Mouse (Mus musculus) cerebellum, postnatal 14 days (tissue): ENCODE data around the gene Cd44.

Experiments
- DNase-seq, 2 experiments: peaks; one replicate each; pipeline ENCODE4 v3.0.0; 2021; ENCODE audit warnings: mixed read lengths in 2 of 2

Gene Cd44

GRCm38 (mm10) chr2:102812756-102813155 is 88.7 kb downstream of the Cd44 start:
- no peak for DNase-seq

DNA sequence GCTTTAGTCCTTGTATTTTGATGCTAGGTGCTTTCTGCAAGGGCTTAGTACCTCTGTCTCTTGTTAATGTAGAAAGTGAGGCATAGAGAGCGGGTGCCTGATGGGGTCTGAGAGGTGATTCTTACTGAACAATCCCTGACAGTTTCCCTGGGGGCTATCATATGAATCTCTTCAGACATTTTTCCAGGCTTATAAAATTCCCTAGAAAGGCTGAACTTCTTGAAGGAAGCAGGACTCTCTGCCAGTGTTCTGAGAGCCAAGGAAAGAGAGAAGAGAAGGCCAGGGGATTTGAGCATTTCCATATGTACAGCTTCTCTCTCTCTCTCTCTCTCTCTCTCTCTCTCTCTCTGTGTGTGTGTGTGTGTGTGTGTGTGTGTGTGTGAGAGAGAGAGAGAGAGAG is 92.0 kb downstream of the Cd44 start:
- DNase-seq: no peak

DNA sequence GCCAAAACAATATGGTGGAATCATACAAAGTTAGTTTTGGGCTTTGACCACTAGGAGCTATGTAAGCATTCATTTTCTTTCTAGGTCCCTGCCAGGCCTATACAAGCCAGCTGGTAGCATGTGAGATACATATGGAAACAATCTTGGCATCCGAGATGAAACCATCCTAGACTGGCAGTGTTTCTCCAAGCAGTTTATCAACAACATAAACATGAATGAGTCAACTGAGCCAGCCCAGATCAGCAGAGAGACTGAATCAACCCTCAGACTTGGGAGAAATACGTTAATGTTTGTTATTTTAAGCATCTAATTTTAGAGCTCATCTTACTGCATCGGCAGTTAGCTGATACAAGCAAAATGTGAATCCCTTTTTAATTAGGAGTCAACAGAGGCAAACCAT is 93.8 kb downstream of the Cd44 start:
- no peak for DNase-seq

- no peak for DNase-seq
These were observed 95.5 kb downstream of the Cd44 start for GRCm38 (mm10) chr2:102805761-102806496.

DNA sequence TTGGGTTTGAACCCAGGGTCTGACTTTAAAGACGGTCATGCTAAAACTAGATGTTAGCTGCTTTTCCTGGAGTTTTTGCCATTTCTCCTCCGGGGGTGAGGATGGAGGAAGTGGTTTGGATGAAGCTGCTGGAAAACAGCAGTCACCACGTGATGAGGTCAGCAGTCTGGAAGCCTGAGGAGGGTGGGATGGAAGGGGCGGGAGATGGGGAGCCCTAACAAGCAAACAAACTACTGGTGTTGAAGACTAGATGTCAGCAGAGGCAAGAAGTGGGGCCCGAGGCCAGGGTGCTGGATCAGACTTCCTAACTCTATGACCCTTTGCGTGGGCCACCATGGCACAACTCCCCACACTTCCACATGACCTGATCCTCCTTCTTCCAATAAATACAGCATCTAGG is 96.2 kb downstream of the Cd44 start:
- no peak for DNase-seq

DNA sequence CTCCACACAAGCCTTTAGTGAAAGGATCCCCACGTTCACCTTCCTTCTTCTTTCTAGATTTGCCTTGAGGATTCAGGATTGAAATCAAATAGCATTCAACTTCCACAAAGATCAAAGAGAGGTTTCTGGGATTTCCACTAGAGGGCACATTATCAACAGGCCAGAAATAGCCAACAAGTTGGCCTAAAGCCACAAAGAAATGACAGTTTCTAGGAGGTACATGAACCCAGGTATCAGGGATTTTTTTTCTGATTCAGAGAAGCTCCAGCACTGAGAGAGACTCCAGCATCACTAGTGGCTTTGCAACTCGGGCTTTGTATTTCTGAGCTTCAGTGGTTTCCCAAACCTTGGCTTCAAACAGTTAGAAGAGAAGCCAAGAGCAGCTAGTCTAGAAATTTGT is 97.4 kb downstream of the Cd44 start:
- DNase-seq: peak; percentile 27 to 65

DNA sequence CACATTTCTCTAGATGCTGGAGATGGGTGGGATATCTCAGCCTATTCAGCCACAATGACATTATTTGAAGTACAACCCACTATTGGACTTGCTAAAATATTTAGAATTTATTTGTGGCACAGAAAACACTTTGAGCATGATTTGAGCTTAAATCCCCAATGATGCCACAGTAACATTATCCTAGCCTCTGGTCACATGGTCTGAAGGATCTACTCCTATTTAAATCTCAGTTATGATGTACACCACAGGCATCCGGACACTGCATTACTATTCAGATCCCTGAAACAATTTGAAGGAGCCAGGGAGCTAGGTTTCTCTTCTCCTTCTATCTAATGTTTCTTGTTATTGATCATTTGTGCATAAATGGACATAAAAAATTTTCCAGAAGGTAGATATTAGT is 99.6 kb downstream of the Cd44 start:
- DNase-seq: no peak

DNA sequence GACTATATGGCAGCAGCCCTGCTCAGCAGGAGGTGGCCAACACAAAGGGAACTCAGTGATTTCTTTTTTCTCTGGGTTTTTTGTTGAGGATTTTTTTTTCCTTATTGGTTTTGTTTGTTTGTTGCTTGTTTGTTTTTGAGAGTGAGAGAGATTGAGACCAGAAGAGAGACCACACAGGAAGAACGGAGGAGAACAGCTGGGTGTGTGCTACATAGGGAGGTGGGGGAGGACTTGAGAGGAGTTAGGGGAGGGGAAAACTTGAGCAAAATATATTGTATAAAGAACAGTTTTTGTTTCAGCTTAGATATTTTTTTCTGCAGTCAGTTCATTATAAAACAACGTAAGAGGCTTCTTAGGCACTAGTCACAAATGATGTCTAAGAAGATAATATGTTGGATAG is 103.3 kb downstream of the Cd44 start:
- DNase-seq: no peak

DNA sequence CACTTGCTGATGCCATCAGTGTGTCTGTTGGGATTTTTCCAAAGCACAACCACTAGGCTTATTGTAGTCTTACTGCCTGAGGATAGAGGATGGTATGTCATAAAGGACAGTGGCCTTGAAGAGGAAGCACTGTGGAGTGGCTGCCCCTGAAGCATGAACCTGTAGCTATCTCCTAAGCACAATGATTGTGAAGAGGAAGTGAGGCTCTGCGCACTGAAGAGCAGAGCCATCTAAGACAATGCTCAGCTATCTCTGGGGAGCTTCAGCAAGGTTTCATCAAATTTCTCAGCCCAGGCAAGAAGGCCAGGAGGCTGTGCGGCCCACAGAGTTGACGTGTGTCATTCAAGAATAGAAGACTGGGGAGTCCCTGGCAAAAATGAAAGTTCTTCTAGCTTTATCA is 106.4 kb downstream of the Cd44 start:
- DNase-seq: no peak

DNA sequence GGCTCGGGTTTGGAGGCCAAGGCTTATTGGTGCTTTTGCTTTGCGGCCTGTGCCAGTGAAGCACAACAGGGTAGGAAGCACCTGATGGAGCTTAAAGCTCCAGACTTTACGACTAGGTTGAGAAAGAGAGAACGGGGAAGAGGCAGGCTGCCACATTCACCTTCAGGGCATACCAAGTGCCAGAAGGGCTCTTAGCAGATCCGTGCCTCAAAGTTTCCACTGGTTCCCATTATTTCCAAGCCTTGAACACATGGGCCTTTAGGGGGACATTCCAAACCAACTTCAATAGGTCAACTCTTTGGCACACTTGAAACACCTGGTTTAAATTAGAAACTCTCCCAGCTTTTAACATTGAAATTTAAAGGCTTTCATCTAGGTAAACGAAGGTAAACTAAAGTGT is 108.7 kb downstream of the Cd44 start:
- DNase-seq: no peak

GRCm38 (mm10) chr2:102791641-102792040 is 109.8 kb downstream of the Cd44 start:
- no peak for DNase-seq

DNA sequence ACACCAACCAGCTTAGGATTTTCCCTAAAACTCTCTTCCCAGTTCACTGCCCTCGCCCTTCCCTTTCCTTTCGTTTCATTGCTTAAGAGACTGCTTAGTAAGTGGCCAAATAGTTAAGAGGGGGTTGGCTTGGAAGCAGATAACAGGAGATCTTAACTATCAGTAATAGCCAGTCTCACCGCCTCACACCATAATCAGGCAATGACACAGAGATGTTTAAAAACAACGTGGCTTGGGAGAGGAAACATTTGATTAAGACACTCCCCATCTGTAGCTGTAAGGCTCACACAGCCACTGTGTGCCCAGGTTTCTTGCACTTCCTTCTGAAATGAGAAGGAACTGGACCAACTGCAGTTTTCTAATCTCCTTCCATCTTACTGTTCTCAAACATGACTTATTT is 115.8 kb downstream of the Cd44 start:
- no peak for DNase-seq

DNA sequence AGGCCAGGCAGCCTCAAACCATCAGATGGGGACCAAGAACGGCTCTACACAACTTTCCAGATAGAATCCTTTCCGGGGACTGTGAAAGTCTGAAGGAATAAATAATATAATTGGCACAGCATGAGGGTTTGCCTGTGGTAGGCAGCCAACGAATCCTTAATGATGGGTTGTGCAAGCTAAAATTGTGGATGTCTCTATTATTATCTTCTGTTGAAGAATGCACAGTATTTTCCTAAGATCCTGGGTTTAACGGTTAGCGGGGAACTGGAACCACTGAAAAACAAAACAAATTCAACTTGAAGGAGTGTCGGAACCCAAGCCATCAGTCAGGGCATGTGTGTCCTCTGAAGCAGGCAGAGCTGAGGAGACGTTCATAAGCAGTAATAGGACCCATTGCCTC is 118.7 kb downstream of the Cd44 start:
- DNase-seq: no peak

DNA sequence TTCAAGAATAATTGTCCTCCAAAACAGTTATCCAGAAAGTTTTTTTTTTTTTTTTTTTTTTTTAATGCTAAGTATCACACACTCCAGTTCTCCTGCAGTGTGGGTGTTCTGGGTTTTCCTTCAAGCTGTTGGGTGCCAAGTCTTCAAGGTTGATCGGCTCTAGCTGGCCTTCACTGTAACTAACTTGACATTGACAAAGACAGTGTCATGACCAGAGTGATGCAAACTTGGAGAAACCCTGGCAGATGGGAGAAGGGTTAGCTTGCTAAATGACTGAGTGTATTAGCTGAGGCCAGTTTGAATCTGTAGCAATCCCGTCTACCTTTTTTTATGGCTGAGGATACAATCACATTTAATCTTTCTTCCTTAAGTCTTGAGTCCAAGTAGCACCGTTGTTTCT is 123.3 kb downstream of the Cd44 start:
- DNase-seq: no peak

DNA sequence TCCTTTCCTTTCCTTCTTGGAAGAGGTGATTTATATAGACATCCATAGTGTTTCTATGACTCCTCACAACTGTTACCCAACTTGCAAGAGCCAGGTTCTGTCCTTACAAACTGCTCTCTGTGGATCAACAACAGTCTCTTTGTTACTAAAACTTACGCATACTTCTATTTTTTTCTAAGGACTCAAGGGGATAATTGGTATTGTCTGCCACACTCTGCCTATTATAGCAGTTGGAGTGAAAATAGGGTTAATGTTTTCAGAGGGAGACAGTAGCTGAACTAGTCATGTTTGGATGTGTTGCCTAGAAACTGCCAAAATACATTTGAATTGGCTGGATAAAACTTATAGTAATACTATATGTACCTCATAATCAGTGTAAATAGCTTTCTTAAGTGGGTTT is 125.9 kb downstream of the Cd44 start:
- no peak for DNase-seq

DNA sequence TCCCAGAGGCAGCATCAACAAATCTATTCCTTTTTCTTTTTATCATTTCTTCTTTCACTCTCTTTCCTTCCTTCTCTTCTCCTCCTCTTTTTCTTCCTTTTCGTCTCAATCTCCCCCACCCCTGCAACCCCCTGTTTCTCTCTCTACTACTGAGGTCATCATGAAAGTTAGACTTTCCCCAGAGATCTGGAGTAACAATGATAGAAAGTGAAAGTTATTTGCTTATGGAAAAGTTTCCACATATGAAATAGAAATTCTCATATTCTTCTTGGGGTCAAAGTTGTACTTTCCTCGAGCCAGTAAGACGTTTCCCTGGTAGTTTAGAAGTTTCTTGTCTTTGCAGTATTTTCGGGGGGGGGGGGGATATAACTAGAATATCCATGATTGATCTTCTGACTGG is 126.8 kb downstream of the Cd44 start:
- DNase-seq: no peak

GRCm38 (mm10) chr2:102772276-102772675 is 129.2 kb downstream of the Cd44 start:
- no peak for DNase-seq

- no peak for DNase-seq
These were observed 130.2 kb downstream of the Cd44 start for GRCm38 (mm10) chr2:102771304-102771703.

GRCm38 (mm10) chr2:102768267-102768666 is 133.2 kb downstream of the Cd44 start:
- DNase-seq: peak in 1 of 2 experiments; percentile 17

DNA sequence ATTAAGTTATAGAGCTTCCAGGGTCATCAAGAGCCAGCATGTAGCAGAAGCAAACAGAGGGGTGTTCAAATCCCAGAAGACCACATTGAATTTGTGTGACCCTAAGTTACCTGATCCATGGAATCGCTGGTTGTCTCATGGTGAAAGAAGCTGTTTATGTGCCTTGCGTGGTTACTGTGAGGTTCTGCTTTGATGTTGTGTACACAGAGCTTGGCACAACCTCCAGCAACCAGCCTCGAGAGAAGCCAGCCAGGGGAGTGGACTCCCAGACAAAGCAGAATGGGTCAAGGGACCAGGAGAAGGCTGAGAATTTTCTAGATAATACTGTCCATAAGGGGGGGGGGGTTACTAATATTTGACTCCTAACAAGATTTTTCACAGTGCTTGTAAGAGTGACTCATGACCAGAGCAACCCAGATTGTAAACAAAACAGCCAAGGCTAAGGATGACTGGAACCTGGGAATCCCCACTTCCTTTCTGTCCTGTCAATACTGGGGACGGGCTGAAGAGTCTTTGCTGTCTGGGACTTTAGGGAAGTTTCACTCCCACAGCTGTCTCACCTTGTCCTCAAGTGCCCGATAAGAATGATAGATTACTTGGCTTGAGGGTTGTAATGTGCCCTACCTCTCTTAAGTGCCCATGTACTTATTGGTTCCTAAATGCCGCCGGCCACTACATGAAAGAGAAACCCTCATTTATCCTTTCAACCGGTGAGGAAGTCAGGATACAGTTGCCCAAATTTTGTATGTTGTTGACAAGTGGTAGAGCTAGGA is 136.7 kb downstream of the Cd44 start:
- DNase-seq: no peak

- no peak for DNase-seq
These were observed 137.5 kb downstream of the Cd44 start for GRCm38 (mm10) chr2:102763991-102764390.

DNA sequence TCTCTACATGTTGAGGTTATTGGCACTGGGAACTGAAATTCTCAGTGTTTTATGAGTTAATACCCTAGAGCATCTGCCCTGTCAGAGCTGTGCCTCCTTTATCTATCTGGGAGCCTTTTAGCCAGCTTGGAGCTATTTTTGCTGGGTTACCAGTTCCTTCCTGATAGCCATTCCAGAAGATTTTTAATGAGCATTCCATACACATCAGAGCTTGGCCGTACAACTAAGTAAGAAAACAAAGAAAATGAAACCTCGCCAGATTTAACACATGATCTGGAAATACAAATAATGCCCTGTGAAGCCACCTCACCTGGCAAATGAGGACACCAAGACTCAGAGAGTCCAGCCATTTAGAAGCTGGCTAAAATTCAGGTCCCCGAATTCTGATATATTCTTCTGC is 138.3 kb downstream of the Cd44 start:
- DNase-seq: no peak
